Mouse (Mus musculus) ovary, postnatal 10 days (tissue): ENCODE results near the gene Gm45799.
A peak's percentile ranks its signal among the peaks of the same experiment; 100 is the strongest.

ENCODE experiments used
- DNase-seq: peaks from one replicate; pipeline ENCODE4 v3.0.0; 2022; ENCODE audit warnings: low spot score

Gm45799 gene

GRCm38 (mm10) chr7:105641936-105642335 lies 1.6 kb downstream of the Gm45799 start:
- DNase-seq, result no peak

GRCm38 (mm10) chr7:105650639-105651435 lies 10.5 kb downstream of the Gm45799 start, which contains the start of gene Dnhd1:
Gene Dnhd1 (plus strand): TSS chr7:105650827.
- DNase-seq, result peak; percentile 38

- no peak for DNase-seq
Observed at GRCm38 (mm10) chr7:105685541-105686197, 45.3 kb downstream of the Gm45799 start.

GRCm38 (mm10) chr7:105690875-105691274 lies 50.5 kb downstream of the Gm45799 start:
- DNase-seq, result no peak

GRCm38 (mm10) chr7:105703184-105703583 lies 62.8 kb downstream of the Gm45799 start:
- no peak for DNase-seq

- DNase-seq, result no peak
Observed at GRCm38 (mm10) chr7:105703816-105704215, 63.5 kb downstream of the Gm45799 start.

- no peak for DNase-seq
Observed at GRCm38 (mm10) chr7:105708733-105709132, 68.4 kb downstream of the Gm45799 start.

GRCm38 (mm10) chr7:105715366-105715765 lies 75.0 kb downstream of the Gm45799 start:
- no peak for DNase-seq

GRCm38 (mm10) chr7:105721916-105722315 lies 81.6 kb downstream of the Gm45799 start:
- no peak for DNase-seq

- no peak for DNase-seq
Observed at GRCm38 (mm10) chr7:105726144-105726979, 86.0 kb downstream of the Gm45799 start.

- no peak for DNase-seq
Observed at GRCm38 (mm10) chr7:105726980-105727325, 86.6 kb downstream of the Gm45799 start.

- DNase-seq, result no peak
Observed at GRCm38 (mm10) chr7:105728701-105729428, 88.5 kb downstream of the Gm45799 start.

- no peak for DNase-seq
Observed at GRCm38 (mm10) chr7:105733836-105734235, 93.5 kb downstream of the Gm45799 start.
